Mouse (Mus musculus): ENCODE results near the gene Cbr4.

Cbr4 gene

GRCm38 (mm10) chr8:61497110-61497509, 9.6 kb downstream of the Cbr4 start:
- no peak for DNase-seq

- DNase-seq: peak in 1 of 2 experiments; percentile 44
Observed at GRCm38 (mm10) chr8:61499035-61499434, 11.5 kb downstream of the Cbr4 start.

- no peak for DNase-seq
Observed at GRCm38 (mm10) chr8:61500914-61501313, 13.4 kb downstream of the Cbr4 start.

- no peak for DNase-seq
Observed at GRCm38 (mm10) chr8:61502277-61502676, 14.7 kb downstream of the Cbr4 start.

- DNase-seq: no peak
Observed at GRCm38 (mm10) chr8:61515110-61515930, 27.8 kb downstream of the Cbr4 start.

- peak; percentile 52 to 79 for DNase-seq
Observed at GRCm38 (mm10) chr8:61515931-61516744, 28.6 kb downstream of the Cbr4 start.

- DNase-seq: no peak
Observed at GRCm38 (mm10) chr8:61516745-61517501, 29.4 kb downstream of the Cbr4 start.

- no peak for DNase-seq
Observed at GRCm38 (mm10) chr8:61517502-61518185, 30.1 kb downstream of the Cbr4 start.

- peak in 1 of 2 experiments; percentile 41 for DNase-seq
Observed at GRCm38 (mm10) chr8:61522132-61522531, 34.6 kb downstream of the Cbr4 start.

- DNase-seq: no peak
Observed at GRCm38 (mm10) chr8:61527037-61527436, 39.5 kb downstream of the Cbr4 start.

- no peak for DNase-seq
Observed at GRCm38 (mm10) chr8:61528197-61528596, 40.7 kb downstream of the Cbr4 start.

- no peak for DNase-seq
Observed at GRCm38 (mm10) chr8:61528642-61529041, 41.1 kb downstream of the Cbr4 start.

- no peak for DNase-seq
Observed at GRCm38 (mm10) chr8:61531944-61532795, 44.6 kb downstream of the Cbr4 start.

GRCm38 (mm10) chr8:61532831-61533230, 45.3 kb downstream of the Cbr4 start:
- DNase-seq: no peak

GRCm38 (mm10) chr8:61533356-61533926, 45.9 kb downstream of the Cbr4 start:
- DNase-seq: peak; percentile 52 to 53

GRCm38 (mm10) chr8:61535472-61535871, 47.9 kb downstream of the Cbr4 start:
- DNase-seq: no peak

GRCm38 (mm10) chr8:61537471-61537870, 49.9 kb downstream of the Cbr4 start:
- no peak for DNase-seq

GRCm38 (mm10) chr8:61539828-61540500, 52.4 kb downstream of the Cbr4 start:
- DNase-seq: peak; percentile 69 to 91

- DNase-seq: no peak
Observed at GRCm38 (mm10) chr8:61549585-61549984, 62.1 kb downstream of the Cbr4 start.

- no peak for DNase-seq
Observed at GRCm38 (mm10) chr8:61550006-61550748, 62.6 kb downstream of the Cbr4 start.

Measured in kidney, adult 8-10 months (tissue).